Mouse (Mus musculus) right cerebral cortex, postnatal 4 days (tissue): Measurements from ENCODE around the gene Fbxo22.
"Not testable (repeated sequence)": the region's sequence is repeated elsewhere in the genome, so short reads cannot be mapped to it uniquely, and the experiment has no call there.

Experiments
- DNase-seq: peaks from one replicate; pipeline ENCODE4 v3.0.0-alpha.2; 2022

The Fbxo22 gene

DNA sequence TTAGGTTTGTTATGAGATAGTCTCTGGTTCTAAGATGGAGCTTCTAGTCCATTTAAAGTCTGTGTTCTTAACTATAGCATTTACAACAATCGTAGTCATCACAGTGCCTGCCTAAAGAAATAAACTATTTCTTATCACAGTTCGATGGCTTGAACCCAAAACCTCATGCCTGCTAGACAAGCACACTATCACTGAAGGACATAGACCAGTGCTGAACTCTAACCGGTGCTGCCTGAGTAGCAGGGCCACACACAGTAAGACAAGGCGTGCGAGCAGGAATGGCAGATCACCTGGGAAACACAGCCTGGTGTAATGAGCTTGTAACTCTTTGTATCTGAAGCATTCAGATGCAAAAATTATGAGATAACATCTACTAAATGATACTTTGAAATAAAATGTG is 32.1 kb downstream of the Fbxo22 start:
- no peak for DNase-seq

DNA sequence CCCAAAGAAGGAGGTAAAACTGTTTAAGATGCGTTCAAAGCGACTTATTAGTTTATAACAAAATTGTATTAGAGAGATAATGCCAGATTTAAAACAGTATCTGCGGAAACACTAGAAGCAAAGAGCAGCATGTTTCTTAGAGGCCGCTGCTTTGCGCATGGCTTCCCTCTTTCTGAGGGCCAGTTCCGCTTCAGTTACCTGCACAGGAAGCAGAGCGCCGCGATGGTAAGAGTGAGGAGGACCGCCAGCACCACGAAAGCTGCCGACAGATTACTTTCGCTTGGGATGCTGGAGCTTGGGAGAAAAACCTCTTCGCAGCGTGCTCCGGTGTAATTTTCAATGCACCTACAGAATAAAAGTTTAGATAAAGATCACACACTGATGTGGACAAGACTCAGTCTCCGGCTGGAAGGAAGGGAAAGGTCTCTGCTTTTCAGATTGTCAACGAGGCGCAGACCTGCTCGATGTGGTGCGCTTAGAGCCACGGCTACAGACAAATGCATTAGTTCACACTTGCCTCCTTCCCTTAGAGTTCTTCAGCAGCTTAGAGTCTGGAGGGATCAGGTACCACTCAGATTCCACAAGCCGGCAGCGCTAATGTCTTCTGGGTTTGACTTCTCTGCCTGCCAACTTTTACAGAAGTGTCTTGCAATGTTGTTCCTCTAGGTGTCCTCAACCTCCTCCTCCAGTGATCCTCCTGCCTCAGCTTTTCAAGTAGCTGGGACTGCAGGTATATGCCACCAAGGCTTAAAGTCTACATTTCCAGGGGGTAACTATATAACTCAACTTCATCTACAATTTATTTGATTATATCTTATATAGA is 33.3 kb downstream of the Fbxo22 start:
- DNase-seq: no peak

GRCm38 (mm10) chr9:55243280-55243679 is 34.6 kb downstream of the Fbxo22 start:
- DNase-seq: no peak

DNA sequence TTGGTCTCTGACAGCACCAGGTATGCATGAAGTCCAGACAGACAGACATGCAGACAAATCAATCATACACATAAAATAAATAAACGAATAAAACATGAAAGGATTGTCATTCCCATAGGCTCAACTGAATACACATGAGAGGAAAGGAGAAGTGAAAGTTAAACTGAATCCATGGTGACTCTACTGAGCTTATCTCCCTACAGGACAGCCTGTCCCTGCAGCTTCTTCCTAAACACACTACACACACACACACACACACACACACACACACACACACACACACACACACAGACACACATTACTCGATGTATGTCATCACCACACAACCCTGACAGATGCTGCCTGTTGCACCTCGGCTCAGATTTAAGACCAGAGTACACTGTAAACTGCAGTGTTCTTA is 35.4 kb downstream of the Fbxo22 start:
- DNase-seq: no peak

DNA sequence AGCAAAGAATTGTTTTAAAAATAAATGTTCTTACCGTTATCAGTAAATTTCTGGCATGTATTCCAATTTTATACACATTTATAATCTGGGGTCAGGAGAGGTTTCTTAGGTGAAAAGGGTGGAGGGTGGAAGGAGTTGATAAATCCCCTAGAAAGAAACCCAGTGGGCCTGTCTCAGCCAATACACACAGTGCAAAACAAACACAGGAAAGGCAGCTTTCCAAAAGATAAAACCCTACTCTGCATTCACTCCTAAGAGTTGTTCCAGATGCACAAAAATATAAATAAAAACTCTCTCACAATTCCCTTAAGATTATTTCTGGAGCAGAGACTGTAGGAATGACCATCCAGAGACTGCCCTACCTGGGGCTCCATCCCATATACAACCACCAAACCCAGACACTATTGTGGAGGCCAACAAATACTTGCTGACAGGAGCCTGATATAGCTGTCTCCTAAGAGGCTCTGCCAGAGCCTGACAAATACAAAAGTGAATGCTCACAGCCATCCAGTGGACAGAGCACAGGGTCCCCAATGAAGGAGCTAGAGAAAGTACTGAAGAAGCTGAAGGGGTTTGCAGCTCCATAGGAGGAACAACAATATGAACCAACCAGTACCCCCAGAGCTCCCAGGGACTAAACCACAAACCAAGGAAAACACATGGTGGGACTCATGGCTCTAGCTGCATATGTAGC is 36.5 kb downstream of the Fbxo22 start:
- DNase-seq: not testable (repeated sequence)

GRCm38 (mm10) chr9:55246440-55246839 is 37.7 kb downstream of the Fbxo22 start:
- no peak for DNase-seq

DNA sequence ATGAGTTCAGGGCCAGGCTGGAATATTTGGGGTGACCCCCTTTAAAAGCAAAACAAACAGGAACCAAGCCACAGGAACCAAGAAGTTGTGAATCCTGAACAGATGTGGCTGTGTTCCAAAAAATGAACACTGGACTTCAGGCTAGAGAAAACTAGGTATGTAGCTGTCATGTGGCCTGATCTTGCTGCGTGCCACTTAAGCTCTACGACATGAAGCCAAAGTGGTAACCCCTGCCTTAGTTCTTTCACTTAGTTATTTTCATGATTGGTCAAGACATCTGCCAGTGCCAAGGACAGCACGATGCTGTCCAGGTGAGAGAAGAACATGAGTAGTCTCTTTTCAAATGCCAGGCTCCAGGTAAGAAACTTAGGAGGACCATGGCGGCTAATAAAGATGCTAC is 38.2 kb downstream of the Fbxo22 start:
- no peak for DNase-seq

DNA sequence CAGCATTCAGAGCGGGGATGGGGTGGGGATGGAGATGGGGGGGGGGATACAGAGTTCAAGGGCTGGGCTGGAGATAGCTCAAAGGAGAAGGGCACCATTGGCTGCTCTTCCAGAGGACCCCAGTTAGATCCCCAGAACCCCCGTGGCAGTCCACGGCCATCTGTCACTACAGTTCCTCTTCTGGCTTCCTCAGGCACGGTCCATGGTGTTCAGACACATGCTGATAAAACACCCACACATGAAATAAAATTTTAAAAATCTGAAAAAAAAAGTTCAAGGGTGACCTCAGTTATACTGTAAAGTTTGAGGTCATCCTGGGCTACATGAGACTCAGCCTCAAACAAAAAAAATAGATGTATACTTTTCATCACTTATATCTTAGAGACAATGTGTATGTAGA is 39.7 kb downstream of the Fbxo22 start:
- DNase-seq: no peak

DNA sequence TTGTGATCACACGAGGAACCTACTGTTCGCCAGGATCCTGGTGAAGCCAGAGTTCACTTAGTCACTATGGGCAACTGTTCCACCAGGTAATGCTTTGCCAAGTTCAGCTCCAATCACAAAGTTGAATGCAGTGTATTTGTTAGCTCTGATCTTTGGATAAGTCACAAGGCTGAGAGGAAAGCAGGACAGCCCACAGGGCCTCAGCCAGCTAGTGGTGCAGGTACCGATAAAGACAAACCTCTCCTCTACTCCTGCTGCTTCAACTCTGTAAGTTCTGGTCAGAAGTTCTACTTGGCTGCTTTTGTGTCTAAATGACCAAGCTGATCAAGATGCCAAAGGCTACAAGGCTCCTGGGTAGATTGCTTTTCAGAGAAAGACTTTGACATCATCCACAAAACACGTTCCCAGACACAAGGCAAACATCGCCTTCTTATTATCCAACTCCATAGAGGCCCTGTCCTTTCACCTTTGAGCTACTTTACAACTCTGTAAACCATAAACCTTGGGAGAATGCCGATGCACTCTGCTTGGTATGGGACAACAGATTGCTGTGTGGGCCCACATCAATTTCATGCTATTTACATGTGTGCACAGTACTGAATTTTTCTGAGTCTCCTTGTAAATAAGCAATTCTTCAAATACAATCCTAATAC is 42.0 kb downstream of the Fbxo22 start:
- no peak for DNase-seq

- not testable (repeated sequence) for DNase-seq
Measured at GRCm38 (mm10) chr9:55252097-55252496, 43.4 kb downstream of the Fbxo22 start.

GRCm38 (mm10) chr9:55253849-55254248 is 45.1 kb downstream of the Fbxo22 start:
- DNase-seq: no peak

DNA sequence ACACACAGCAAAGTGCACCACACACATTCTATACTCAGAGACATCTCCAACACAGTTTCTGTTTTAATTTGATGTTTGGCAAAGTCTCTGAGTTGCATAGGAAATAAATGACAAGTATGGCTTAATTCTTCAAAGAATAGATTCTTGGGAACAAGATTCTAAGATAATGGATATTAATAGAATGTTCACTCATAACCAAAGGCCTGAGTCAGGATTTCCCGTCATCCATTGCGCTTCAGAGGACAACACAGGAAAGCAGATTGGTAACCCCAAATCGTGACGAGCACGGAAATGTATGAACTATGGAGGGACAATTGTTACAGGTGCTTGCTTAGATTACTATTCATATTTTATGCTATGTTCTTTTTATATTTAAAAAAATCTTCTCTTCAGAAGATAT is 46.3 kb downstream of the Fbxo22 start:
- DNase-seq: no peak

DNA sequence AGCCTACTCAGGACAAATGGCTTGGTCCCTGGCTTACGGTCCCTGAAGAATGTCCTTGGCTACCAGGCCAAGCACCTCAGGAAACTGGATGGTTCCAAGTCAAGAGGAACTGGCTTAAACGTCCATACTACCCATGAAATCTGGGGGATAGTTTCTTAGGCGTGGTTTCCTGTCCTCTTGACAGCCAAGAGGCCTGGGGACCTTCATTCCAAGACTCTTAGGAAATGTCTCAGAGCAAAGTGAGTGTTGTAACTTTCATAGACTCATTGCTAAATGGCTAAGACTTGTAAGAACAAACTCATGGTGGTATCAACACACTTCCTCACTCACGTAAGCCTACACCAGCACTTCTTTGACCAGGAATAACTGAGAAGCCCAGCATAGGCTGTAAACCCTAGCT is 46.9 kb downstream of the Fbxo22 start:
- DNase-seq: no peak

DNA sequence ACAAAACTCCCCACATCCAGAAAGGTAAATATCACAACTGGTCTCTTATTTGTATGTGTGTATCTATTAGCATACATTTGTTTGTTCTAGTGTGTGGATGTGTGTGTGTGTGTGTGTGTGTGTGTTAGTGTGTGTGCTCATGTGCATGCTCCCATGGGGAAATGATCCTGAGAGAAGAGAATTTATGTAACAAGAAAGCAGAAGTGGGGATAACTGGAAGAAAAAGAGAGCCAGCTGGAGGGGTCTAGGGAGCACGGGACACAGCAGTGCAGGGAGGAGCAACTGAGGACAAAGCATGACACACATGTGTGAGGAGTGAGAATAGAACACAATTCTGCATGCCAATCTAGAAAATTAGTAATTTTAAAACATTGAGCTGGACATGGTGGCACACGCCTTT is 48.4 kb downstream of the Fbxo22 start:
- DNase-seq: no peak

GRCm38 (mm10) chr9:55259741-55260140 is 51.0 kb downstream of the Fbxo22 start:
- no peak for DNase-seq

DNA sequence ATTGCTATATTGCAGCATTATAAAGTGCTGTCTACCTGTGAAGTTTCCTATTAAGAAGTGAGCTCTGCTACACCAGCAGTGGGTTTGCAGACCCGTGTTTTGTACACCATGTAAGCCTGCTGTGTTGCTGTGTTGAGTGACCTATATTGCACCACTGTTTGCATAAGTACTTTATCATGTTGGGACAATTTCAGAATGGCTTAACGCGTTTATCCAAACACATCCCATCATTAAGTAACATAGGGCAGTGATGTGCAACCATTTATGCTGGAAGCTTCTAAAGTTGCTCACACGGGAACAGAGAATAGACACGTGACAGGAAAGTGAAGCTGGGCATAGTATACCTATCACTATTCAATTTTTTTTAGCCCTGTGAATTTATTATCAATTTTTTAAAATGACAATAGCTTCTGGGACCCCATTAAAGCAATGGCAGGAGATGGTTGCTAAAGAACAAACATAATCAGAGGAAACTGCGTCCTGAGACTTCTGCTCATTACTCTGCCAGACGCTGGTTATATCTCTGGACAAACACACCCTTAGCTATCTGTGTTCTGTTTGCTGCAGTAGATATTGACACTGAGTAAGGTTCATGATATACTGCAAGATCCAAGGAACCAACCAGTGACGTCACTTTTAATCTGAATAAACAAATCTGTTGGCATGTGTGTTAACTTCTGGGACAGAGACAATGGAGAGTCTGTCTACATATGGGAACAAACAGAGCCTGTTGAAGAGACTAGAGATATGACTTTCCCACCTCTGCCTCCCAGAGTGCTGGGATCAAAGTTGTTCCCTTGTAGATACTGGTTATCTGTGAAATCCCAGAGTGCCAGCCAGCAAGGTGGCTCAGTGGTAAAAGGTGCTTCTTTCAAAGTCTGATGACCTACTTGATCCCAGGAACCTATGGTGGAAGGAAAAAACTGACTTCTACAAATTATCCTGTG is 55.9 kb downstream of the Fbxo22 start:
- DNase-seq: no peak

DNA sequence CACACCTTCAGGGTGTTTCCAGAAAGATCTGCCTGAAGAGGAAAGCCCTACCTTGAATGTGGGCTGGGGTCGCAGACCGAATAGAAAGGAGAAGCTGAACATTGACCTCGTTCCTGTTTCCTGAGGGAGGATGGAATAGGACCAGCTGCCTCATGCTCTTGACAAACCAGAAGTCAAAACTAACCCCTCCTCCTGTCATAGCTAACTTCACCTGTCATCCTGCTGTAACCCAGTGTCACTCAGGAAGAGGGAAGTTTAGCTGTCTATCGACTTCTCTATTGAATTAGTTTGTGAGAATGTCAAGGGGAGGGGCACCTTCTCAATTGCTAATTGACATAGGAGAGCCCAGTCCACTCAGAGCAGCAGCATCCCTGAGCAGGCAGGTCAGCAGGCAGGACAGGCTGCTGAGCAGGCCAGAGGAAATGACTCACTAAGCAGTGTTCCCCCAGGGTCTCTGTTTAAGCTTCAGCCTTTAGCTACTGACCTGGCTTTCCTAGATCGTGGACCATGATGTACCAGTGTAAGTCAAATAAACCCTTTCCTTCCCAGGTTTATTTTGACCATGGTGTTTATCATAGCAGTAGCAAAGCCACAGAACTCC is 63.3 kb downstream of the Fbxo22 start:
- no peak for DNase-seq

GRCm38 (mm10) chr9:55273906-55274305 is 65.2 kb downstream of the Fbxo22 start:
- DNase-seq: no peak
